Mouse (Mus musculus): ENCODE measurements at regions not wholly inside any gene's neighbourhood (a gene's known extent, or its start where the extent isn't known, plus 50 kb on each side); places are given as distances from the start of the nearest gene placed in this dataset.

DNA sequence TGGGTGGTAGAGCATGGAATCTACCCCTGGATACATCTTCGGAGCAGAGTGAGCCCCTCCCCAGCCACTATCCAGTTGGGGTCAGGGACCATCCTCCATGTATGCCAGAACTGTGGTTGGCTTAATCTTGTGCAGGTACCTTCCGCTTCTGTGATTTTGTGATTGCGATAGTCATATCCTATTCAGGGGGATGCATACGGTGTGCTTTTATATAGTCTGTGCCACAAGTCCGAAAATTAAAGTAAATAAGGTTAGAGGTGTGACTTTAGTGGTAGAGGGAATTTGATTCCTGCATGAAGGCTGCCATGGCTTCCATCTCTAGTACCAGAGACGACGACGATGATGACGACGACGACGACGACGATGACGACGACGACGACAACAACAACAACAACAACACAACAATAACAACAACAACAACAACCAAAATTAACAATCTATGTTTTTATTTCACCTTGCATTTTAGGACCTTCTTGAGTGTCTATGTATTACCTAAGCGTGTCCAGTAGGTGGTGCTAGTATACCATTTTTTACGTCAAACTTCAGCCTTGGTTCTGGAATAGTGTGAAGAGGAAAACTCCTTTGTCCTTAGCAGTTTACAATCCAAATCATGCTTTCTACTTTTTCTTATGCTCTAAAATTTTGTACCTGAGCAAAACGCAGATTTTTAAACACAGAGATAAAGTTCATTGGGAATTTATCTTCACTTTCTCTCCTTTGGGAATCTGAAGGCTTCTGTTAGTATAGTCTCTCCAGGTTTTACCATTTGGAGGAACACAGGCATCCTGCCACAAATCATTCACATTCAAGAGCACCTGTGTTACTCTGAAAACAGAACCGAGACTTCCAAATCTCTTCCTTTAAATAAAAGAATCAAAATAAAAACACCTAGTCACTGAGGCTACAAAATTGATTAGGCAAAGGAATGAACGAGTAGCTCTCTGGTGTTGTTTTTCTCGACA is 224.5 kb downstream of the Ankrd16 start:
- Histone ChIP-seq H3K27ac (no peak overlapping the region), H3K4me3 (no peak overlapping the region)
- TF ChIP-seq CTCF (conservative IDR thresholded peaks at IDR 0.05): peak; percentile 82
- DNase-seq (ENCODE audit: low spot score in 2 of 2): peak; percentile 43 to 53

DNA sequence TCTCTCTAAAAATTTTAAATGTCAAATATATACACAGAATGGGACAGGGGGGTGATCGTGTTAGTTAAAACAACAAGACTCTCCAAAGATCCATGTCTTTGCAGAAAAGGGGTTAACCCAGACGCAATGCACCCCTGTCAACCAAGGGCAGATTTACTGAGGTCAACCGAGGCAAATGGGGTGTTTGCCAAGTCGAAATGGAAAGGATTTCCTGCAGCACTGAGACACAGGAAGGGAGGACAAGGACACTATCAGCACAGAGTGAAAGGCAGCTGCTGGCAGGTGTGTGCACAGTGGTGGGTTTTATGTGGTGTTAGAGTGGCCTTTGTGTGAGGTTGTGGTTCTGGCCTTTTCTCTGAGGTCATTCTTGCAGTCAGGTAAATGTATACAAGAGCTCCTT is 226.7 kb downstream of the Ankrd16 start:
- Histone ChIP-seq H3K27ac (no peak overlapping the region), H3K4me3 (no peak overlapping the region)
- DNase-seq (ENCODE audit: low spot score in 2 of 2): no peak
- TF ChIP-seq CTCF (conservative IDR thresholded peaks at IDR 0.05): no peak

DNA sequence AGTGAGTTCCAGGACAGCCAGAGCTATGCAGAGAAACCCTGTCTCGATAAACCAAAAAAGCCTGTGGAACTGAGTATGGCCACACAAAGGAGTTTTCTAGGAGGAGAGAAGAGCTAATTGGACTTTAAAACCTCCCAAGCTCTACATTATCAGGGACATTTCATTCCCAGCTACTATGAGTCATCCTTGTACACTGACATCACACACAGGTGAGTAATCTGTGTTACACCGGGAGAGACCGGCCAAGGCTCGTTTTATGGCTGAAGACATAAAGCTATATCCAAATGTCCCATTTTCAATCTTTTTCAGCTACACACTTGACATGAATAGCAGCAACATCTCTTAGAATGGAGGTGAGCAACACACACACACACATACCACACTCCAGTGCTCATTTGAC is 229.5 kb downstream of the Ankrd16 start:
- no peak for DNase-seq (ENCODE audit: low spot score in 2 of 2)

GRCm38 (mm10) chr2:12011441-12011840 is 233.8 kb downstream of the Ankrd16 start:
- TF ChIP-seq CTCF (conservative IDR thresholded peaks at IDR 0.05): no peak
- H3K27ac ChIP-seq: no peak overlapping the region
- no peak overlapping the region for H3K4me3 ChIP-seq
- DNase-seq (ENCODE audit: low spot score in 2 of 2): no peak

More for the DNA sequence above, 229.5 kb downstream of the Ankrd16 start:
- Histone ChIP-seq H3K4me3 (no peak overlapping the region), H3K27ac (no peak overlapping the region)
- no peak for TF ChIP-seq CTCF (conservative IDR thresholded peaks at IDR 0.05)

DNA sequence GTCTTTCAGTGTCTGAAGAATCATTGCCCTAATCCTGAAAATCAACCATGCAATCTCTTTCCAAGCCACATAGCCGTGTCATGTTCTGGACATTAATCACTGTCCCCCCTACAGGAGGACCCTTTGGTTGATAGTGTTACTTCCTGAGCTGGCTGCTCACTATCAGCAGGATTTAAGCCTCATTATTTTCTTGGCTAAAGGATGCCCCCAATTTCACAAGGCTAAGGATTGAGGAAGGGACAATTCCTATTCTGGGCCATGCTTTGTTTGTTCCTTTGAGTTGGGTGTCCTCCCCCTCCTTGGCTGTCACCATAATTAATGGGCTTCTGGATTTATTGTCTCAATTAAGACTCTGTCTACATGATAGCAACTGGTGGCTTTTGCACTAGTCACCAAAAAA is 241.9 kb downstream of the Ankrd16 start:
- TF ChIP-seq CTCF (conservative IDR thresholded peaks at IDR 0.05): no peak
- Histone ChIP-seq H3K27ac (no peak overlapping the region), H3K4me3 (no peak overlapping the region)
- DNase-seq (ENCODE audit: low spot score in 2 of 2): no peak

- Histone ChIP-seq H3K4me3 (no peak overlapping the region), H3K27ac (no peak overlapping the region)
- no peak for DNase-seq (ENCODE audit: low spot score in 2 of 2)
- TF ChIP-seq CTCF (conservative IDR thresholded peaks at IDR 0.05): no peak
Observed at GRCm38 (mm10) chr2:12023402-12024111, 245.9 kb downstream of the Ankrd16 start.

DNA sequence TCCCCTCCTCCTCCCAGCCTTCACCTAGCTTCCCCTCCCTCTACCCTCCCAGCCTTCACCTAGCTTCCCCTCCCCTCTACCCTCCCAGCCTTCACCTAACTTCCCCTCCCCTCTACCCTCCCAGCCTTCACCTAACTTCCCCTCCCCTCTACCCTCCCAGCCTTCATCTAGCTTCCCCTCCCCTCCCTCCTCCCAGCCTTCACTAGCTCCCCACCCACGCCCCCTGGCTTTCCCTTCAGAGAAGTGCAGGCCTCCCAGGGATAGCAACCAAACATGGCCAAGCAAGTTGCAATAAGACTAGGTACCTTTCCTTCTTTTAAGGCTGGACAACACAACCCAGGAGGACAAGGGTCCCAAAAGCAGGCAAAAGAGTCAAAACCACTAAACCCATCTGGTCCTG is 248.5 kb downstream of the Ankrd16 start:
- TF ChIP-seq CTCF (conservative IDR thresholded peaks at IDR 0.05): no peak
- DNase-seq (ENCODE audit: low spot score in 2 of 2): no peak
- H3K27ac ChIP-seq: no peak overlapping the region
- no peak overlapping the region for H3K4me3 ChIP-seq

DNA sequence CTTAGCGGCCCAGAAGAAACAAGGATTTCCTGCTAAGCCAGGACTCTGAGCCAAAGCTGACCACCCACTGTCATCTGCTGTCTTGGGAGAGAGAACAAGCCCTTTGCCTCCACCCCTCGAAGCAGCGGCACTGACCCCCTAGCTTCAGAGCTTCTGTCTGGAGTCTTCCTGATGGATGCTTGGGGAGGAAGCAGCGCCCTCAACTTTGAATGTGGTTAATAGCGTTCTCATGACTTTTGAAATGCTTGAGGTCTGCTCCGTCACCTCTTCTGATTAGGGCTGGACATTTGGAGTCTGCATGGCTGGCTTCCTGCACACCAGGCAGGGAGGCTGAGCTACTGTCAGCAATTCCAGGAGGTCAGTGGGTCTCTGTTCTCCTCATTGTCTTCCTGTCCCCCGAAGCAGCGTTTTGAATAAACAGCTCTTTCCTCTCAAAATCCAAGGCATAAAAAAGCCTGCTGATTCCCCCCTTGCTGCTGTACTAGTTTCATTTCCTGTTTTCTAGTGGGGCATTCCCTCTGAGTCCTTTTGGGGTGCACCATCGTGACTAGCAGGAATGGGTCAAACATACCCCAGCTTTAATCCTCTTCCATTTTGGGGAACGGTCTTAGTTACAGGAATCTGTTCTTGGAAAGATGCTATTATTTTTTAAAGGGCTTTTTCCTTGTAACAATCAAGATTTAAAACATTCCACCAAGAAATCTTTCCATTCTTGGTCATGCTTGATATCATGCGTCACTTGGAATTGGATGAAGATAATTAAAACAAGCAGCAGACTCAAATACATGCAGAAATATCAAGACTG is 256.0 kb downstream of the Ankrd16 start:
- no peak for DNase-seq (ENCODE audit: low spot score in 2 of 2)
- H3K4me3 ChIP-seq: no peak overlapping the region
- TF ChIP-seq CTCF (conservative IDR thresholded peaks at IDR 0.05): no peak
- H3K27ac ChIP-seq: no peak overlapping the region

DNA sequence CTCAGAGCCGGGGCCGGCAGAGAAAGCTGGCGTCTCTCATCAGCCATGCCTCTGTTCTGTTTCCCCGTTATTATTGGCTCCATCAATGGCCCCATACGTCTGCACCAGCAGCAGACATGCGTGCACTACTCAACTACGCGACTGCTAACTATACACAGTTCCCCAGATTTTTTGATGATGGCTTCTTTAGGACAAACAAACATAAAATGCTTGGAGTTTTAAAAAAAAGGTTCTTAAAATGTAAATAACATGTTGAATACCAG is 256.6 kb downstream of the Ankrd16 start:
- no peak for DNase-seq (ENCODE audit: low spot score in 2 of 2)
- Histone ChIP-seq H3K27ac (no peak overlapping the region), H3K4me3 (no peak overlapping the region)
- TF ChIP-seq CTCF (conservative IDR thresholded peaks at IDR 0.05): no peak

DNA sequence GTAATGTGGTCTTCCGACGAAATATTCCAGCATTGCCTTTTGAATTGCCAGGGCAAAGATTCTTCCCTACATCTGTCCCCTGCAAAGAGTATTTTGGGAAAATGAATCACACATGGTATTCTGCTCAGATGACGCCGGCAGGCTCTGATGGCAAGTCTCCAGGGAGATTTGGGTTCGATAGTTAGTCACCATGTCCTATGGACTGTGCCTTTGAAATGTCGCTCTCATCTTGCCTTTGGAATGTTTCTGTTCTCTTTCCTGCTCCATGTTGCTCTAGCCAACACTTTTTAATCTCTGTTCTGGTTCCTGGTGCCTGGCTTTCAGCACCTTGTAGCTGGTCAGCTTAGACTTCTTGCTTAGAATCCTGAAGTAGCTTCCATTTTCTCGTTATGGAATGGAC is 252.3 kb downstream of the Itga8 start:
- peak; percentile 31 to 42 for DNase-seq (ENCODE audit: low spot score in 2 of 2)
- no peak for TF ChIP-seq CTCF (conservative IDR thresholded peaks at IDR 0.05)
- H3K4me3 ChIP-seq: no peak overlapping the region
- H3K27ac ChIP-seq: no peak overlapping the region

- peak; percentile 50 for TF ChIP-seq CTCF (conservative IDR thresholded peaks at IDR 0.05)
- peak; percentile 16 to 23 for DNase-seq (ENCODE audit: low spot score in 2 of 2)
- H3K4me3 ChIP-seq: no peak overlapping the region
- H3K27ac ChIP-seq: no peak overlapping the region
Observed at GRCm38 (mm10) chr2:12049972-12050371, 251.8 kb downstream of the Itga8 start.

DNA sequence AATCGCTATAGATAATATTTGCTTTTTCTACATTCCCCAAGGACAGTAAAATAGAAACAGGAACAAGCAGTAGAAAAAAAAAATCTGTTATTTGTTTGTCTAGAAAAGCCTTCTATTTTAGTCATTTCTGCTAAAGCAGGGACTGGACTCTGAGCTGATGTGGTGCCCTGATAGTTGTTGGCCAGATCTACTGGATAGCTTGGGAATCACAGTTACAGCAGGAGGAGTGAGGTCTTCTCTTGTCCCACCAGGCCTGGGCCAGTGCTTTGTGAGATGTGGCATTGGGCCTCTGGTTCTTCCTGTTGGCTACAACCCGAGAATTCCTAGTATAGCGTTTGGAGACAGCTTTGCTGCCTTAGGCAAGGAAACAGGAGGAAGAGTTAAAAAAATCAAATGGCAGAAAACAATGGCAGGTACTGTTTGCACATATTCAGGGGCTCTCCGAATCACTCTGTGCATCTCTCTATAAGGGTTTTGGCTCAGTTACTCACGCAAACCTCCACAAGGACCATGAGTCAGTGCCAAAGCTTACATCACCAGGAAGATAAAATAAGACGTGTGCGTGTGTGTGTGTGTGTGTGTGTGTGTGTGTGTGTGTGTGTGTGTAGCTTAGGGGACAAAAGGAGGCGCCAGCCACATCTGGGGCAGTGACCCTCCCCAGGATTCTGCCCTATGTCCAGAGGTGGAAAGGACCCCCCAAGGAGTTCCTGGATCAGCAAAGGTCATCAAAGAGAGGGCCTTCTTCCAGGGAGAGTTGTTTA is 248.1 kb downstream of the Itga8 start:
- TF ChIP-seq CTCF (conservative IDR thresholded peaks at IDR 0.05): no peak
- H3K27ac ChIP-seq: no peak overlapping the region
- H3K4me3 ChIP-seq: no peak overlapping the region
- DNase-seq (ENCODE audit: low spot score in 2 of 2): no peak
